Mouse (Mus musculus) heart, postnatal 0 days (tissue): ENCODE data around the gene Lamc3. TPM values are rescaled to one million over a fixed set of nuclear protein-coding genes. Genes with fewer than 3 reads are reported as not detected.
A peak's percentile ranks its signal among the peaks of the same experiment; 100 is the strongest.

Source experiments
- ATAC-seq: fragments of 200-750 bp; cut with Nextera tagmentation; 2 replicates; pipeline ENCODE4 v1.8.0; 2017; ENCODE audit warnings: low read depth, moderate number of reproducible peaks, moderate library complexity; ENCODE audit not compliant: insufficient read depth
- DNase-seq: peaks from one replicate; pipeline ENCODE4 v3.0.0-alpha.2; 2016; ENCODE audit warnings: low spot score
- H3K27ac ChIP-seq: fragments of 300-500 bp; sonication (generic); 2 replicates; pipeline ENCODE4 v1.5.1; 2014; ENCODE audit warnings: low read depth, mild to moderate bottlenecking
- H3K27me3 ChIP-seq: fragments of 300-500 bp; sonication (generic); 2 replicates; pipeline ENCODE4 v1.6.1; 2014; ENCODE audit warnings: low read length, mixed read lengths; ENCODE audit not compliant: control insufficient read depth, insufficient read depth
- H3K36me3 ChIP-seq: fragments of 300-500 bp; sonication (generic); replicated peaks from 2 replicates; pipeline ENCODE4 v1.6.1; 2014; ENCODE audit warnings: low read length, mixed read lengths; ENCODE audit not compliant: control insufficient read depth, insufficient read depth
- H3K4me1 ChIP-seq: fragments of 300-500 bp; sonication (generic); 2 replicates; pipeline ENCODE4 v1.6.1; 2014; ENCODE audit warnings: antibody characterized with exemption; ENCODE audit not compliant: control insufficient read depth, insufficient read depth
- H3K4me2 ChIP-seq: fragments of 300-500 bp; sonication (generic); 2 replicates; pipeline ENCODE4 v1.6.1; 2014; ENCODE audit warnings: low read depth, mild to moderate bottlenecking, low read length, moderate library complexity
- H3K4me3 ChIP-seq: fragments of 300-500 bp; sonication (generic); 2 replicates; pipeline ENCODE4 v1.5.1; 2014; ENCODE audit warnings: low read depth, low read length
- H3K9ac ChIP-seq: fragments of 300-500 bp; sonication (generic); replicated peaks from 2 replicates; pipeline ENCODE4 v1.6.1; 2014; ENCODE audit warnings: low read depth, low read length, mixed read lengths
- H3K9me3 ChIP-seq: fragments of 300-500 bp; sonication (generic); replicated peaks from 2 replicates; pipeline ENCODE4 v1.6.1; 2016; ENCODE audit warnings: low read length; ENCODE audit not compliant: control insufficient read depth
- CTCF ChIP-seq: IDR thresholded peaks from 2 replicates; pipeline ENCODE4 v1.5.1; 2016; ENCODE audit warnings: antibody characterized with exemption, control low read depth, low read depth
- EP300 ChIP-seq: IDR thresholded peaks from 2 replicates; pipeline ENCODE4 v1.6.1; 2016; ENCODE audit warnings: antibody characterized with exemption, low read depth
- WGBS: fragments of 180-500 bp; shearing (Covaris S2); extraction: QIAGEN DNeasy Blood & Tissue Kit; methylation state at CpG from one replicate; pipeline ENCODE4 v1.1.7; 2014; 5-methylcytosine and 5-hydroxymethylcytosine counted together
- polyA plus RNA-seq: library from polyadenylated mRNA; unstranded; fragments of >200 nt; fragmentation: Nextera tagmentation; extraction: Ambion mirVana; gene quantifications from 2 replicates; pipeline ENCODE4 v1.2.1, GENCODE M21; 2015
- total RNA-seq: library from RNA; depleted of rRNA; stranded (reverse); fragments of >200 nt; gene quantifications from 2 replicates; pipeline ENCODE4 v1.2.3, GENCODE M21; 2014; ENCODE audit warnings: low replicate concordance

The Lamc3 gene
- total and polyA plus RNA-seq, 2 experiments from 2014 or later = 0.16 to 0.65 TPM

GRCm38 (mm10) chr2:31846692-31847660, 40.1 kb upstream of the Lamc3 start:
- no peaks in the 10 kb centered on the region for H3K36me3 ChIP-seq
- H3K27me3 ChIP-seq = peaks cover 58% of the 10 kb centered on the region
- H3K9me3 ChIP-seq = no peaks in the 10 kb centered on the region
- H3K9ac ChIP-seq = 0 out of 2 replicates have a peak overlapping the region, but pooled peaks have one; percentile 14
- peak overlapping the region; percentile 59 for H3K4me3 ChIP-seq
- no peak for ATAC-seq
- no peak for DNase-seq
- peak overlapping the region; percentile 97 for H3K4me2 ChIP-seq
- H3K4me1 ChIP-seq = peaks cover 10% of the 10 kb centered on the region
- WGBS = 4% methylated on average over 35 of the region's 35 CpGs
- H3K27ac ChIP-seq = no peak overlapping the region
- no peak for TF ChIP-seq CTCF
- no peak for TF ChIP-seq EP300

- Histone ChIP-seq H3K27me3 (peaks cover 55% of the 10 kb centered on the region), H3K9me3 (no peaks in the 10 kb centered on the region), H3K9ac (no peak overlapping the region), H3K4me2 (no peak overlapping the region), H3K4me3 (no peak overlapping the region), H3K4me1 (peaks cover 10% of the 10 kb centered on the region), H3K27ac (no peak overlapping the region), H3K36me3 (no peaks in the 10 kb centered on the region)
- TF ChIP-seq CTCF = peak; percentile 49
- no peak for TF ChIP-seq EP300
- ATAC-seq (0 out of 2 replicates have a peak, but pooled peaks have one; percentile 10), DNase-seq (no peak)
- WGBS = 8% methylated on average over 6 of the region's 6 CpGs
Measured at GRCm38 (mm10) chr2:31847908-31848307, 39.2 kb upstream of the Lamc3 start.

- ATAC-seq = no peak
- no peak overlapping the region for H3K4me3 ChIP-seq
- no peak overlapping the region for H3K4me2 ChIP-seq
- H3K4me1 ChIP-seq = peaks cover 10% of the 10 kb centered on the region
- H3K36me3 ChIP-seq = no peaks in the 10 kb centered on the region
- WGBS = 48% methylated on average over 12 of the region's 12 CpGs
- H3K27ac ChIP-seq = no peak overlapping the region
- DNase-seq = no peak
- H3K27me3 ChIP-seq = peaks cover 36% of the 10 kb centered on the region
- H3K9me3 ChIP-seq = no peaks in the 10 kb centered on the region
- TF ChIP-seq CTCF (no peak), EP300 (no peak)
- H3K9ac ChIP-seq = no peak overlapping the region
Measured at GRCm38 (mm10) chr2:31850141-31850540, 37.0 kb upstream of the Lamc3 start.

- no peaks in the 10 kb centered on the region for H3K36me3 ChIP-seq
- no peaks in the 10 kb centered on the region for H3K9me3 ChIP-seq
- H3K9ac ChIP-seq = no peak overlapping the region
- ATAC-seq (no peak), DNase-seq (no peak)
- H3K27ac ChIP-seq = no peak overlapping the region
- H3K4me3 ChIP-seq = no peak overlapping the region
- peaks cover 20% of the 10 kb centered on the region; the same call in 1 of the 2 replicates for H3K27me3 ChIP-seq
- TF ChIP-seq EP300 = no peak
- TF ChIP-seq CTCF = no peak
- H3K4me1 ChIP-seq = no peaks in the 10 kb centered on the region
- WGBS = 77% methylated on average over 8 of the region's 8 CpGs
- H3K4me2 ChIP-seq = no peak overlapping the region
Measured at GRCm38 (mm10) chr2:31855991-31856390, 31.1 kb upstream of the Lamc3 start.

- WGBS = 43% methylated on average over 6 of the region's 6 CpGs
- DNase-seq = no peak
- H3K4me1 ChIP-seq = no peaks in the 10 kb centered on the region
- H3K36me3 ChIP-seq = no peaks in the 10 kb centered on the region
- no peak overlapping the region for H3K4me3 ChIP-seq
- no peak overlapping the region for H3K27ac ChIP-seq
- no peak overlapping the region for H3K4me2 ChIP-seq
- H3K9me3 ChIP-seq = no peaks in the 10 kb centered on the region
- no peak for ATAC-seq
- no peak overlapping the region for H3K9ac ChIP-seq
- no peak for TF ChIP-seq EP300
- TF ChIP-seq CTCF = no peak
- peaks cover 20% of the 10 kb centered on the region; the same call in 1 of the 2 replicates for H3K27me3 ChIP-seq
Measured at GRCm38 (mm10) chr2:31857180-31857579, 29.9 kb upstream of the Lamc3 start.
